Mouse (Mus musculus): ENCODE results near the gene Agbl4.

DNA sequence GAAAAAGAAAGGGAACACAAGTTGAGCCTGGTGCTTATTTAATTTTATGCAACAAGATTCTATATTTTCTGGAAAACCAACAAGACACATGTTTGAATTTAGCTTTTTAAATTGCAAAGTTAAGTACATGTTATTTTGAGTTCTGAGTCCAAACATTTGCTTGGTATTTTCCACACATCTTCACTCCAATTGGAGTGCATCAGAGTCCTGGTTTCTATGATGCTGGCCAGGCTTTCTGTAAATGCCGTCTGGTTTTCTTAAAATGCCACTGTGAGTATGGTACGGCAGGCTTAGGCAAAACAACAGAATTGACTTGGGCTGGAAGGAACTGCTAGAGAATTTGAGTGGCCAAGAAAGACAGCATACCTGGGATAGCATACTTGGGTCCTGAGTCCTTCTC, 784.0 kb downstream of the Agbl4 start:
- no peak for TF ChIP-seq CTCF (IDR thresholded peaks at IDR 0.05; ENCODE audit: extremely low read depth, insufficient read depth, low read length)
- TF ChIP-seq POLR2A (IDR thresholded peaks at IDR 0.05; ENCODE audit: extremely low read depth, insufficient read depth, low read length) = no peak

Data from cortical plate, adult 2 months (tissue).